Mouse (Mus musculus): ENCODE results near the gene Rab3ip. TPM values are rescaled to one million over a fixed set of nuclear protein-coding genes. Genes with fewer than 3 reads are reported as not detected.

Rab3ip gene
- polyA plus RNA-seq, 1 experiment from 2014 or later = 45.7 TPM

DNA sequence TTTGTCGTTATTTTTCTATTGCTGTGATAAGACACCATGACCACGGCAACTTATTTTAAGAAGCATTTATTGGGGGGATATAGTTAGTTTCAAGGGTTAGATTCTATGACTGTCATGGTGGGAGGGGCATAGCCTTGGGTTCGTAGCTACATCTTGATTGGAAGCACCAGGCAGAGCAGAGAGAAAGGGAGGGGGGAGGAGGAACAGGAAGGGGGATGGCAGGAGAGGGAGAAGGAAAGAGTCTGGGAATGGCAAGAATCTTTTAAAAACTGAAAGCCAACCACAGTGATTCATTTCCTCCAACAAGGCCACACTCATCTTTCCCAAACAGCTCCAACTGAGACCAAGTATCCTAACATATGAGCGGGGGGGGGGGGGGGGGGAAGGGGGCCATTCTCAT lies 32.0 kb upstream of the Rab3ip start:
- DNase-seq (ENCODE audit: low spot score) (no peak), ATAC-seq (replicated peaks; ENCODE audit: low FRiP score) (no peak)
- no peak overlapping the region for H3K9ac ChIP-seq (ENCODE audit: low read length)
- 69% methylated on average over 3 of the region's 4 CpGs for WGBS
- H3K9me3 ChIP-seq (ENCODE audit: control insufficient read depth, low read length) = no peaks in the 10 kb centered on the region
- no peaks in the 10 kb centered on the region for H3K36me3 ChIP-seq (ENCODE audit: control insufficient read depth, insufficient read depth, low read length)
- no peak overlapping the region for H3K4me2 ChIP-seq (ENCODE audit: low read depth, low read length, severe bottlenecking)
- H3K27ac ChIP-seq (ENCODE audit: low read depth, low read length) = no peak overlapping the region
- no peaks in the 10 kb centered on the region; the same call in 1 of the 2 replicates for H3K4me1 ChIP-seq (replicated peaks; ENCODE audit: control insufficient read depth, insufficient read depth, low read length)
- H3K4me3 ChIP-seq (ENCODE audit: low read depth, low read length) = no peak overlapping the region
- H3K27me3 ChIP-seq (ENCODE audit: control insufficient read depth, insufficient read depth, low read length) = no peaks in the 10 kb centered on the region

GRCm38 (mm10) chr10:116980888-116981287 lies 30.3 kb upstream of the Rab3ip start:
- H3K9ac ChIP-seq (ENCODE audit: low read length) = no peak overlapping the region
- WGBS = 69% methylated on average over 3 of the region's 3 CpGs
- no peak overlapping the region for H3K4me3 ChIP-seq (ENCODE audit: low read depth, low read length)
- ATAC-seq (replicated peaks; ENCODE audit: low FRiP score) (no peak), DNase-seq (ENCODE audit: low spot score) (no peak)
- H3K4me2 ChIP-seq (ENCODE audit: low read depth, low read length, severe bottlenecking) = no peak overlapping the region
- H3K9me3 ChIP-seq (ENCODE audit: control insufficient read depth, low read length) = no peaks in the 10 kb centered on the region
- H3K4me1 ChIP-seq (replicated peaks; ENCODE audit: control insufficient read depth, insufficient read depth, low read length) = no peaks in the 10 kb centered on the region
- no peak overlapping the region for H3K27ac ChIP-seq (ENCODE audit: low read depth, low read length)
- no peaks in the 10 kb centered on the region for H3K36me3 ChIP-seq (ENCODE audit: control insufficient read depth, insufficient read depth, low read length)
- no peaks in the 10 kb centered on the region for H3K27me3 ChIP-seq (ENCODE audit: control insufficient read depth, insufficient read depth, low read length)

DNA sequence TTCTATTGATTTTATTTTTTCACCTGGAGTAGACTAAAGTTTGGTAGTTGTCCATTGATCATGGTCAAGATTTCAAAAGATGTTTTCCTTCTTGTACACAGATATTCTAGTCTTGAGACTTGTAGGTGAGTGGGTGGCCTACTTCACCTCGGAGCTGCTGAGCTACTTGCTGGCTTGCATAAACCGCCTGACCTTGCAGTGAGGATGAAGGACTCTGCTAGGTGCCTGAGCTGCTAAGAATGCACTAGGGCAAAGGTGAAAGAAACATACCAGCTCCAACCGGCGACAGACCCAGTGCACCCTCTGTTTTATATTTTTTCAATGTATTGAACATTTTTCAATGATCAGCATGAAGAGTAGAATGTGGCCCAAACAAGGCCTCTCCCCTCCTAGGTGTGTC lies 29.7 kb upstream of the Rab3ip start:
- H3K36me3 ChIP-seq (ENCODE audit: control insufficient read depth, insufficient read depth, low read length) = no peaks in the 10 kb centered on the region
- no peak overlapping the region for H3K4me2 ChIP-seq (ENCODE audit: low read depth, low read length, severe bottlenecking)
- H3K27me3 ChIP-seq (ENCODE audit: control insufficient read depth, insufficient read depth, low read length) = no peaks in the 10 kb centered on the region
- H3K9me3 ChIP-seq (ENCODE audit: control insufficient read depth, low read length) = no peaks in the 10 kb centered on the region
- 88% methylated on average over 4 of the region's 4 CpGs for WGBS
- H3K9ac ChIP-seq (ENCODE audit: low read length) = no peak overlapping the region
- DNase-seq (ENCODE audit: low spot score) (no peak), ATAC-seq (replicated peaks; ENCODE audit: low FRiP score) (no peak)
- no peak overlapping the region for H3K27ac ChIP-seq (ENCODE audit: low read depth, low read length)
- no peaks in the 10 kb centered on the region for H3K4me1 ChIP-seq (replicated peaks; ENCODE audit: control insufficient read depth, insufficient read depth, low read length)
- no peak overlapping the region for H3K4me3 ChIP-seq (ENCODE audit: low read depth, low read length)

GRCm38 (mm10) chr10:116978841-116979240 lies 28.3 kb upstream of the Rab3ip start:
- no peaks in the 10 kb centered on the region for H3K36me3 ChIP-seq (ENCODE audit: control insufficient read depth, insufficient read depth, low read length)
- H3K27me3 ChIP-seq (ENCODE audit: control insufficient read depth, insufficient read depth, low read length) = no peaks in the 10 kb centered on the region
- DNase-seq (ENCODE audit: low spot score) (no peak), ATAC-seq (replicated peaks; ENCODE audit: low FRiP score) (no peak)
- no peak overlapping the region for H3K4me2 ChIP-seq (ENCODE audit: low read depth, low read length, severe bottlenecking)
- H3K4me1 ChIP-seq (replicated peaks; ENCODE audit: control insufficient read depth, insufficient read depth, low read length) = no peaks in the 10 kb centered on the region
- H3K9ac ChIP-seq (ENCODE audit: low read length) = no peak overlapping the region
- H3K4me3 ChIP-seq (ENCODE audit: low read depth, low read length) = no peak overlapping the region
- no peak overlapping the region for H3K27ac ChIP-seq (ENCODE audit: low read depth, low read length)
- WGBS = 90% methylated on average over 9 of the region's 9 CpGs
- H3K9me3 ChIP-seq (ENCODE audit: control insufficient read depth, low read length) = no peaks in the 10 kb centered on the region

- no peak overlapping the region for H3K4me3 ChIP-seq (ENCODE audit: low read depth, low read length)
- H3K4me2 ChIP-seq (ENCODE audit: low read depth, low read length, severe bottlenecking) = no peak overlapping the region
- WGBS = 80% methylated on average over 2 of the region's 2 CpGs
- DNase-seq (ENCODE audit: low spot score) (no peak), ATAC-seq (replicated peaks; ENCODE audit: low FRiP score) (no peak)
- no peak overlapping the region for H3K9ac ChIP-seq (ENCODE audit: low read length)
- H3K9me3 ChIP-seq (ENCODE audit: control insufficient read depth, low read length) = no peaks in the 10 kb centered on the region
- no peaks in the 10 kb centered on the region for H3K4me1 ChIP-seq (replicated peaks; ENCODE audit: control insufficient read depth, insufficient read depth, low read length)
- no peak overlapping the region for H3K27ac ChIP-seq (ENCODE audit: low read depth, low read length)
- H3K27me3 ChIP-seq (ENCODE audit: control insufficient read depth, insufficient read depth, low read length) = no peaks in the 10 kb centered on the region
- no peaks in the 10 kb centered on the region for H3K36me3 ChIP-seq (ENCODE audit: control insufficient read depth, insufficient read depth, low read length)
Observed at GRCm38 (mm10) chr10:116977858-116978257, 27.3 kb upstream of the Rab3ip start.

- H3K4me3 ChIP-seq (ENCODE audit: low read depth, low read length) = no peak overlapping the region
- no peaks in the 10 kb centered on the region for H3K27me3 ChIP-seq (ENCODE audit: control insufficient read depth, insufficient read depth, low read length)
- H3K4me1 ChIP-seq (replicated peaks; ENCODE audit: control insufficient read depth, insufficient read depth, low read length) = no peaks in the 10 kb centered on the region
- no peak overlapping the region for H3K27ac ChIP-seq (ENCODE audit: low read depth, low read length)
- ATAC-seq (replicated peaks; ENCODE audit: low FRiP score) (no peak), DNase-seq (ENCODE audit: low spot score) (no peak)
- H3K36me3 ChIP-seq (ENCODE audit: control insufficient read depth, insufficient read depth, low read length) = no peaks in the 10 kb centered on the region
- no peak overlapping the region for H3K4me2 ChIP-seq (ENCODE audit: low read depth, low read length, severe bottlenecking)
- 73% methylated on average over 4 of the region's 4 CpGs for WGBS
- H3K9me3 ChIP-seq (ENCODE audit: control insufficient read depth, low read length) = no peaks in the 10 kb centered on the region
- no peak overlapping the region for H3K9ac ChIP-seq (ENCODE audit: low read length)
Observed at GRCm38 (mm10) chr10:116977455-116977854, 26.9 kb upstream of the Rab3ip start.

GRCm38 (mm10) chr10:116972509-116972908 lies 21.9 kb upstream of the Rab3ip start, which contains the start of gene Gm10271:
TSS of gene Gm10271 (minus strand) at chr10:116972609.
- Histone ChIP-seq H3K9me3 (ENCODE audit: control insufficient read depth, low read length) (no peaks in the 10 kb centered on the region), H3K27me3 (ENCODE audit: control insufficient read depth, insufficient read depth, low read length) (no peaks in the 10 kb centered on the region), H3K4me2 (ENCODE audit: low read depth, low read length, severe bottlenecking) (no peak within 1 kb of the TSS), H3K9ac (ENCODE audit: low read length) (no peak within 1 kb of the TSS), H3K4me3 (ENCODE audit: low read depth, low read length) (no peak within 1 kb of the TSS), H3K36me3 (ENCODE audit: control insufficient read depth, insufficient read depth, low read length) (no peaks in the 10 kb centered on the region), H3K27ac (ENCODE audit: low read depth, low read length) (no peak within 1 kb of the TSS), H3K4me1 (replicated peaks; ENCODE audit: control insufficient read depth, insufficient read depth, low read length) (no peaks in the 10 kb centered on the region)
- DNase-seq (ENCODE audit: low spot score) (no peak), ATAC-seq (replicated peaks; ENCODE audit: low FRiP score) (no peak)
- WGBS = 94% methylated on average over 6 of the region's 6 CpGs

GRCm38 (mm10) chr10:116968741-116969140 lies 18.2 kb upstream of the Rab3ip start:
- no peak overlapping the region for H3K4me2 ChIP-seq (ENCODE audit: low read depth, low read length, severe bottlenecking)
- no peak overlapping the region for H3K27ac ChIP-seq (ENCODE audit: low read depth, low read length)
- no peak overlapping the region for H3K9ac ChIP-seq (ENCODE audit: low read length)
- ATAC-seq (replicated peaks; ENCODE audit: low FRiP score) (no peak), DNase-seq (ENCODE audit: low spot score) (no peak)
- H3K4me1 ChIP-seq (replicated peaks; ENCODE audit: control insufficient read depth, insufficient read depth, low read length) = no peaks in the 10 kb centered on the region
- 88% methylated on average over 4 of the region's 4 CpGs for WGBS
- H3K4me3 ChIP-seq (ENCODE audit: low read depth, low read length) = no peak overlapping the region
- H3K27me3 ChIP-seq (ENCODE audit: control insufficient read depth, insufficient read depth, low read length) = no peaks in the 10 kb centered on the region
- H3K9me3 ChIP-seq (ENCODE audit: control insufficient read depth, low read length) = no peaks in the 10 kb centered on the region
- no peaks in the 10 kb centered on the region for H3K36me3 ChIP-seq (ENCODE audit: control insufficient read depth, insufficient read depth, low read length)

GRCm38 (mm10) chr10:116966065-116966464 lies 15.5 kb upstream of the Rab3ip start:
- Histone ChIP-seq H3K4me2 (ENCODE audit: low read depth, low read length, severe bottlenecking) (no peak overlapping the region), H3K36me3 (ENCODE audit: control insufficient read depth, insufficient read depth, low read length) (no peaks in the 10 kb centered on the region), H3K27me3 (ENCODE audit: control insufficient read depth, insufficient read depth, low read length) (no peaks in the 10 kb centered on the region), H3K4me3 (ENCODE audit: low read depth, low read length) (no peak overlapping the region), H3K9me3 (ENCODE audit: control insufficient read depth, low read length) (no peaks in the 10 kb centered on the region), H3K9ac (ENCODE audit: low read length) (no peak overlapping the region), H3K4me1 (replicated peaks; ENCODE audit: control insufficient read depth, insufficient read depth, low read length) (no peaks in the 10 kb centered on the region), H3K27ac (ENCODE audit: low read depth, low read length) (no peak overlapping the region)
- no peak for ATAC-seq (replicated peaks; ENCODE audit: low FRiP score)
- no peak for DNase-seq (ENCODE audit: low spot score)
- 86% methylated on average over 6 of the region's 6 CpGs for WGBS
